Mouse (Mus musculus) testis, adult 2 months (tissue): Measurements from ENCODE around the gene AU040320. TPM values are rescaled to one million over a fixed set of nuclear protein-coding genes. Genes with fewer than 3 reads are reported as not detected.

ENCODE experiments used
- H3K27ac ChIP-seq: fragments of 200-500 bp; 2 replicates; pipeline ENCODE4 v1.5.1; 2012; ENCODE audit warnings: low read depth, low read length; ENCODE audit not compliant: control insufficient read depth, insufficient read depth
- H3K27me3 ChIP-seq: fragments of 200-500 bp; 2 replicates; pipeline ENCODE4 v1.6.1; 2012; ENCODE audit warnings: mild to moderate bottlenecking, low read length, moderate library complexity; ENCODE audit not compliant: control insufficient read depth, insufficient read depth
- H3K36me3 ChIP-seq: fragments of 200-500 bp; 2 replicates; pipeline ENCODE4 v1.6.1; 2012; ENCODE audit warnings: mild to moderate bottlenecking, low read length; ENCODE audit not compliant: control insufficient read depth, insufficient read depth
- H3K4me1 ChIP-seq: fragments of 200-500 bp; 2 replicates; pipeline ENCODE4 v1.6.1; 2012; ENCODE audit warnings: low read length; ENCODE audit not compliant: control insufficient read depth, insufficient read depth
- H3K4me3 ChIP-seq: fragments of 200-500 bp; 2 replicates; pipeline ENCODE4 v1.5.1; 2012; ENCODE audit warnings: low read depth, mild to moderate bottlenecking, low read length, moderate library complexity, mixed read lengths; ENCODE audit not compliant: control insufficient read depth
- CTCF ChIP-seq: fragments of 200-500 bp; IDR thresholded peaks from 2 replicates; pipeline ENCODE4 v1.5.1; 2012; ENCODE audit warnings: low read depth, mild to moderate bottlenecking, inconsistent platforms, low read length, moderate library complexity; ENCODE audit not compliant: control insufficient read depth, insufficient read depth, insufficient replicate concordance
- POLR2A ChIP-seq: fragments of 200-500 bp; IDR thresholded peaks from 2 replicates; pipeline ENCODE4 v1.6.1; 2012; ENCODE audit warnings: low read depth, mild to moderate bottlenecking, inconsistent platforms, low read length, moderate library complexity; ENCODE audit not compliant: control insufficient read depth
- polyA plus RNA-seq: library from polyadenylated mRNA; depleted of rRNA; stranded (reverse); fragments of >200 nt; gene quantifications from 2 replicates; pipeline ENCODE4 v1.2.3, GENCODE M21; 2012

AU040320 gene
- polyA plus RNA-seq, 1 experiment: 79.1 TPM

- H3K4me1 ChIP-seq: peaks cover 2% of the 10 kb centered on the region; the same call in 1 of the 2 replicates
- H3K36me3 ChIP-seq: no peaks in the 10 kb centered on the region
- H3K27me3 ChIP-seq: no peaks in the 10 kb centered on the region
- H3K4me3 ChIP-seq: no peak overlapping the region
- no peak overlapping the region for H3K27ac ChIP-seq
- no peak for TF ChIP-seq POLR2A
- TF ChIP-seq CTCF: no peak
These were observed 69.8 kb downstream of the AU040320 start for GRCm38 (mm10) chr4:126822891-126823882.

- Histone ChIP-seq H3K36me3 (no peaks in the 10 kb centered on the region), H3K4me3 (peak overlapping the region; percentile 57), H3K4me1 (peaks cover 2% of the 10 kb centered on the region; the same call in 1 of the 2 replicates), H3K27ac (no peak overlapping the region), H3K27me3 (no peaks in the 10 kb centered on the region)
- no peak for TF ChIP-seq CTCF
- TF ChIP-seq POLR2A: no peak
These were observed 70.6 kb downstream of the AU040320 start for GRCm38 (mm10) chr4:126823917-126824316.

GRCm38 (mm10) chr4:126831122-126831521, 77.8 kb downstream of the AU040320 start:
- no peak overlapping the region for H3K4me3 ChIP-seq
- no peaks in the 10 kb centered on the region for H3K4me1 ChIP-seq
- H3K36me3 ChIP-seq: peaks cover 3% of the 10 kb centered on the region
- no peaks in the 10 kb centered on the region for H3K27me3 ChIP-seq
- TF ChIP-seq CTCF (no peak), POLR2A (no peak)
- no peak overlapping the region for H3K27ac ChIP-seq

- TF ChIP-seq CTCF: no peak
- TF ChIP-seq POLR2A: no peak
- Histone ChIP-seq H3K36me3 (peaks cover 11% of the 10 kb centered on the region), H3K27me3 (no peaks in the 10 kb centered on the region), H3K27ac (no peak overlapping the region), H3K4me1 (no peaks in the 10 kb centered on the region; the same call in 1 of the 2 replicates), H3K4me3 (no peak overlapping the region)
These were observed 85.5 kb downstream of the AU040320 start for GRCm38 (mm10) chr4:126838799-126839198.

GRCm38 (mm10) chr4:126839873-126840272, 86.5 kb downstream of the AU040320 start:
- peak; percentile 88; the same call in 1 of the 2 replicates for TF ChIP-seq CTCF
- TF ChIP-seq POLR2A: no peak
- Histone ChIP-seq H3K4me1 (no peaks in the 10 kb centered on the region; the same call in 1 of the 2 replicates), H3K27ac (no peak overlapping the region), H3K4me3 (no peak overlapping the region), H3K36me3 (peaks cover 10% of the 10 kb centered on the region), H3K27me3 (no peaks in the 10 kb centered on the region)

- Histone ChIP-seq H3K4me3 (no peak overlapping the region), H3K27ac (no peak overlapping the region), H3K27me3 (no peaks in the 10 kb centered on the region), H3K4me1 (no peaks in the 10 kb centered on the region; the same call in 1 of the 2 replicates), H3K36me3 (peaks cover 10% of the 10 kb centered on the region)
- TF ChIP-seq CTCF (no peak), POLR2A (0 out of 2 replicates have a peak, but pooled peaks have one; percentile 25)
These were observed 87.7 kb downstream of the AU040320 start for GRCm38 (mm10) chr4:126840996-126841560.

- Histone ChIP-seq H3K4me3 (no peak overlapping the region), H3K4me1 (no peaks in the 10 kb centered on the region; the same call in 1 of the 2 replicates), H3K27me3 (no peaks in the 10 kb centered on the region), H3K36me3 (peaks cover 7% of the 10 kb centered on the region), H3K27ac (no peak overlapping the region)
- TF ChIP-seq POLR2A (no peak), CTCF (no peak)
These were observed 89.6 kb downstream of the AU040320 start for GRCm38 (mm10) chr4:126842911-126843310.
